Mouse (Mus musculus): ENCODE data around the gene Smg6. TPM values are rescaled to one million over a fixed set of nuclear protein-coding genes. Genes with fewer than 3 reads are reported as not detected.
A peak's percentile ranks its signal among the peaks of the same experiment; 100 is the strongest.

Smg6 gene
- total RNA-seq, 2 experiments from 2014 or later = 22.0 to 22.9 TPM

- DNase-seq (ENCODE audit: low spot score in 2 of 2) = peak in 1 of 2 experiments; percentile 78
- intact Hi-C loops (cut with DNase I) = loop anchor here (2.0 to 5.0 kb wide), 2 partner anchors 39 to 97 kb away; no protein-coding TSS in a partner anchor
Measured at GRCm38 (mm10) chr11:75193256-75194071, 267.8 kb downstream of the Smg6 start, which contains the start of gene Rtn4rl1. Gene Rtn4rl1 (plus strand): TSS chr11:75193783.

- intact Hi-C loops (cut with DNase I) = loop anchor here (5.0 kb wide), 1 partner anchor 38 kb away; no protein-coding TSS in a partner anchor
- no peak for DNase-seq (ENCODE audit: low spot score in 2 of 2)
Measured at GRCm38 (mm10) chr11:75194121-75194849, 268.7 kb downstream of the Smg6 start.

GRCm38 (mm10) chr11:75194850-75195461, 269.3 kb downstream of the Smg6 start:
- peak in 1 of 2 experiments; percentile 64 for DNase-seq (ENCODE audit: low spot score in 2 of 2)
- intact Hi-C loops (cut with DNase I) = loop anchor here (5.0 kb wide), 1 partner anchor 37 kb away; no protein-coding TSS in a partner anchor

- intact Hi-C loops (cut with DNase I) = no loop called here
- DNase-seq (ENCODE audit: low spot score in 2 of 2) = no peak
Measured at GRCm38 (mm10) chr11:75196131-75196530, 270.5 kb downstream of the Smg6 start.

GRCm38 (mm10) chr11:75197956-75198355, 272.3 kb downstream of the Smg6 start:
- intact Hi-C loops (cut with DNase I) = no loop called here

GRCm38 (mm10) chr11:75198792-75199191, 273.2 kb downstream of the Smg6 start:
- intact Hi-C loops (cut with DNase I) = no loop called here
- no peak for DNase-seq (ENCODE audit: low spot score in 2 of 2)

More at GRCm38 (mm10) chr11:75197956-75198355, 272.3 kb downstream of the Smg6 start:
- DNase-seq (ENCODE audit: low spot score in 2 of 2) = no peak

GRCm38 (mm10) chr11:75199951-75200350, 274.3 kb downstream of the Smg6 start:
- intact Hi-C loops (cut with DNase I) = no loop called here
- DNase-seq (ENCODE audit: low spot score in 2 of 2) = no peak

GRCm38 (mm10) chr11:75200935-75201334, 275.3 kb downstream of the Smg6 start:
- DNase-seq (ENCODE audit: low spot score in 2 of 2) = peak; percentile 63 to 81
- intact Hi-C loops (cut with DNase I) = no loop called here

GRCm38 (mm10) chr11:75201721-75202120, 276.1 kb downstream of the Smg6 start:
- DNase-seq (ENCODE audit: low spot score in 2 of 2) = no peak
- intact Hi-C loops (cut with DNase I) = no loop called here

GRCm38 (mm10) chr11:75203926-75204325, 278.3 kb downstream of the Smg6 start:
- intact Hi-C loops (cut with DNase I) = no loop called here

GRCm38 (mm10) chr11:75204472-75204871, 278.8 kb downstream of the Smg6 start:
- DNase-seq (ENCODE audit: low spot score in 2 of 2) = no peak
- intact Hi-C loops (cut with DNase I) = no loop called here

More at GRCm38 (mm10) chr11:75203926-75204325, 278.3 kb downstream of the Smg6 start:
- DNase-seq (ENCODE audit: low spot score in 2 of 2) = no peak

GRCm38 (mm10) chr11:75206347-75206746, 280.7 kb downstream of the Smg6 start:
- no peak for DNase-seq (ENCODE audit: low spot score in 2 of 2)
- intact Hi-C loops (cut with DNase I) = no loop called here

- DNase-seq (ENCODE audit: low spot score in 2 of 2) = no peak
- intact Hi-C loops (cut with DNase I) = no loop called here
Measured at GRCm38 (mm10) chr11:75209363-75209762, 283.7 kb downstream of the Smg6 start.

- DNase-seq (ENCODE audit: low spot score in 2 of 2) = no peak
- intact Hi-C loops (cut with DNase I) = no loop called here
Measured at GRCm38 (mm10) chr11:75210093-75210492, 284.5 kb downstream of the Smg6 start.

GRCm38 (mm10) chr11:75210755-75211154, 285.1 kb downstream of the Smg6 start:
- DNase-seq (ENCODE audit: low spot score in 2 of 2) = no peak
- intact Hi-C loops (cut with DNase I) = no loop called here

GRCm38 (mm10) chr11:75212031-75212667, 286.5 kb downstream of the Smg6 start:
- peak; percentile 58 to 80 for DNase-seq (ENCODE audit: low spot score in 2 of 2)

GRCm38 (mm10) chr11:75212876-75213275, 287.3 kb downstream of the Smg6 start:
- DNase-seq (ENCODE audit: low spot score in 2 of 2) = no peak
- intact Hi-C loops (cut with DNase I) = no loop called here

More at GRCm38 (mm10) chr11:75212031-75212667, 286.5 kb downstream of the Smg6 start:
- intact Hi-C loops (cut with DNase I) = no loop called here

GRCm38 (mm10) chr11:75213372-75214080, 287.9 kb downstream of the Smg6 start:
- intact Hi-C loops (cut with DNase I) = no loop called here

More at GRCm38 (mm10) chr11:75213372-75214080, 287.9 kb downstream of the Smg6 start:
- DNase-seq (ENCODE audit: low spot score in 2 of 2) = no peak

All from left cerebral cortex, postnatal 14 days (tissue).